Mouse (Mus musculus): ENCODE results near the gene Dnah8. TPM values are rescaled to one million over a fixed set of nuclear protein-coding genes. Genes with fewer than 3 reads are reported as not detected.

Gene Dnah8
- polyA plus RNA-seq, 1 experiment from 2014 or later = 9.2 TPM

DNA sequence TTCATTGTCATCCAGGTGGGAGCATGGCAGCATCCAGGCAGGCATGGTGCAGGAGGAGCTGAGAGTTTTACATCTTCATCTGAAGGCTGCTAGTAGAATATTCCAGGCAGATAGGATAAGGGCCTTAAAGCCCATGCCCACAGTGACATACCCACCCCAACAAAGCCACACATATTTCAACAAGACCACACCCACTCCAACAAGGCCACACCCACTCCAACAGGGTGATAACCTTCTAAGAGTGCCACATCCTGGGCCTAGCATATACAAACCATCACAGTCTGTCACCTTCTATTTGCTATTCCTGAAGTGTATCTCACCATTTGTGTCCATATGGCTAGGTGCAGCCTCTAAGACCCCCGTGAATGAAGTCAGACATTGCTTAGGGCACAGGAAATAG, 13.6 kb downstream of the Dnah8 start:
- H3K36me3 ChIP-seq (ENCODE audit: control insufficient read depth, insufficient read depth, low read length) = no peaks in the 10 kb centered on the region
- ATAC-seq (ENCODE audit: low read depth) = no peak
- no peak overlapping the region for H3K27ac ChIP-seq (ENCODE audit: low read length)
- H3K4me3 ChIP-seq (ENCODE audit: low read length) = no peak overlapping the region
- no peaks in the 10 kb centered on the region for H3K27me3 ChIP-seq (ENCODE audit: control insufficient read depth, insufficient read depth, low read depth, low read length)
- H3K4me2 ChIP-seq (ENCODE audit: low read depth, low read length) = no peak overlapping the region
- H3K9ac ChIP-seq (ENCODE audit: low read length) = no peak overlapping the region
- peaks cover 5% of the 10 kb centered on the region; the same call in 1 of the 2 replicates for H3K4me1 ChIP-seq (replicated peaks; ENCODE audit: control insufficient read depth, insufficient read depth, low read length)
- WGBS = 51% methylated on average over 1 of the region's 1 CpGs
- no peaks in the 10 kb centered on the region for H3K9me3 ChIP-seq (ENCODE audit: control insufficient read depth, low read length)

DNA sequence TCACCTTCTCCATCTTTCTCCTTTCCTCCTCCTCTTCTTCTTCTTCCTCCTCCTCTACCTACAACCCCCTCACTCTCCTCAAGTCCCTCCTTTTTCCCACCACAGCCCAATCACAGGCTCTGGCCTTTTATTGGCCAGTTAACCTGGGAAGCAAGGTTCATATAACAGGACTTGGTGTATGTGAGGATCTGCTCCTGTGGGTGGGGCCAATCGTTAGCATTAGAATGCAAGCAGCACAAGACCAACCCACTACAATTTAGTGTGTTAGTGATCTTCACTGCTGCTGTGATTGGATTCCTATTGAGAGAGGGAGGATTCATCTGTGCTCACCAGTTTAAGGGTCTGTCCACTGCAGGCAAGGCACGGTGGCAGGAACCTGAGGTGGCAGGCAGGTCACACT, 14.8 kb downstream of the Dnah8 start:
- no peaks in the 10 kb centered on the region for H3K27me3 ChIP-seq (ENCODE audit: control insufficient read depth, insufficient read depth, low read depth, low read length)
- H3K4me1 ChIP-seq (replicated peaks; ENCODE audit: control insufficient read depth, insufficient read depth, low read length) = peaks cover 5% of the 10 kb centered on the region; the same call in 1 of the 2 replicates
- H3K4me2 ChIP-seq (ENCODE audit: low read depth, low read length) = no peak overlapping the region
- H3K9me3 ChIP-seq (ENCODE audit: control insufficient read depth, low read length) = no peaks in the 10 kb centered on the region
- WGBS = 61% methylated on average over 2 of the region's 2 CpGs
- no peak overlapping the region for H3K9ac ChIP-seq (ENCODE audit: low read length)
- H3K36me3 ChIP-seq (ENCODE audit: control insufficient read depth, insufficient read depth, low read length) = no peaks in the 10 kb centered on the region
- ATAC-seq (ENCODE audit: low read depth) = no peak
- no peak overlapping the region for H3K4me3 ChIP-seq (ENCODE audit: low read length)
- H3K27ac ChIP-seq (ENCODE audit: low read length) = no peak overlapping the region

DNA sequence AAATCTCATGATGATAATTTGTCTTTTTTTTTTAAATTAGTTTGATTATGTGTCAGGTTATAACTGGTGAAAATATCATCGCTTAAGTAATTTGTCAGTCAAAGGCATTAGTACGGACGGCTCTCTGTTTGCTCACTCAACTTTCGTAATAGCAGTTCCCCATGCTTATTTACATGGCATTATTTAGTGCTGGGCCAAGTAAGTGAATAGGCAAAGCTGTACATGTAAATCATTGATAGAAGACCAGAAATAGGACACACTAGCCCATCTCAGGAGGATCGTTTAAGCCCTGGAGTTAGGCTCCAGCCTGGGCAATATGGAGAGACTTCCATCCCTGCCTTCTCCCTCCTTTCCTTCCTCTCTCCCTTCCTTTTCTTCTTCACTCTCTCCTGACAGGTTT, 16.7 kb downstream of the Dnah8 start:
- Histone ChIP-seq H3K36me3 (ENCODE audit: control insufficient read depth, insufficient read depth, low read length) (no peaks in the 10 kb centered on the region), H3K27me3 (ENCODE audit: control insufficient read depth, insufficient read depth, low read depth, low read length) (no peaks in the 10 kb centered on the region), H3K27ac (ENCODE audit: low read length) (no peak overlapping the region), H3K4me3 (ENCODE audit: low read length) (no peak overlapping the region), H3K9me3 (ENCODE audit: control insufficient read depth, low read length) (no peaks in the 10 kb centered on the region), H3K4me1 (replicated peaks; ENCODE audit: control insufficient read depth, insufficient read depth, low read length) (no peaks in the 10 kb centered on the region), H3K9ac (ENCODE audit: low read length) (no peak overlapping the region), H3K4me2 (ENCODE audit: low read depth, low read length) (no peak overlapping the region)
- WGBS = 79% methylated on average over 5 of the region's 5 CpGs
- no peak for ATAC-seq (ENCODE audit: low read depth)

DNA sequence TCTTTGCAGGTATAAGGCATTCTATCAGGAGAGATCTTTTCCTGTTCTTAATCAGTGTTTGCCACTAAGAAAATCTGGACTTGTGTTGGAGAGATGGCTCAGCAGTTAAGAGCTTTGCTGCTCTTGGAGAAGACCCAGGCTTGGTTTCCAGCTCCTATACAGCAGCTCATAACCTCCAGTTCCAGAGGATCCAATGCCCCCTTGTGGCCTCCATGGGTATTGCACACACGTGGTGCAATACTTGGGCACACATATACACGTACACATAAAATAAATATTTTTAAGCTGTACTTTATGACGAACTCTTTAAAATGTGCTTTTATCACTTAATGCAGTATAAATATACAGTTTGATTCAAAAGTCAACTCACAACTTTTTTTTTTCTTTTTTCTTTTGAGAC, 24.6 kb downstream of the Dnah8 start:
- no peaks in the 10 kb centered on the region for H3K4me1 ChIP-seq (replicated peaks; ENCODE audit: control insufficient read depth, insufficient read depth, low read length)
- 91% methylated on average over 3 of the region's 3 CpGs for WGBS
- H3K9ac ChIP-seq (ENCODE audit: low read length) = no peak overlapping the region
- H3K27me3 ChIP-seq (ENCODE audit: control insufficient read depth, insufficient read depth, low read depth, low read length) = no peaks in the 10 kb centered on the region
- H3K27ac ChIP-seq (ENCODE audit: low read length) = no peak overlapping the region
- H3K4me3 ChIP-seq (ENCODE audit: low read length) = no peak overlapping the region
- H3K9me3 ChIP-seq (ENCODE audit: control insufficient read depth, low read length) = peaks cover 3% of the 10 kb centered on the region; the same call in 1 of the 2 replicates
- H3K36me3 ChIP-seq (ENCODE audit: control insufficient read depth, insufficient read depth, low read length) = no peaks in the 10 kb centered on the region
- ATAC-seq (ENCODE audit: low read depth) = no peak
- H3K4me2 ChIP-seq (ENCODE audit: low read depth, low read length) = no peak overlapping the region

DNA sequence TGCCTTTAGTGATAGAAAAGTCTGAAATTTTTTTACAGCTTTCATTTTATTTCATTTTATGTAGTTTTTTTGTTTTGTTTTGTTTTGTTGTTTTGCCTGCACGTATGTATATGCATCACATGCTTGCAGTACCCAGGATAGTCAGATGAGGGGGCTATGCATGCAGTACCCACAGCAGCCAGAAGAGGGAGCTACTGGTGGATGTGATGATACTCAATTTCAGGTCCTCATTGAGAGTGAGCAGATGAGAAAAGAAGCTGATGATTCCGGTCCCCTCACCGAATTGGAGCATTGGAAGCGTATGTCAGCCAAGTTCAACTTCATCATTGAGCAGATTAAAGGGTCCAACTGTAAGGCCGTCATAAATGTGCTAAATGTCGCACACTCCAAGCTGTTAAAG, 28.9 kb downstream of the Dnah8 start:
- no peak overlapping the region for H3K9ac ChIP-seq (ENCODE audit: low read length)
- H3K27ac ChIP-seq (ENCODE audit: low read length) = no peak overlapping the region
- H3K4me2 ChIP-seq (ENCODE audit: low read depth, low read length) = no peak overlapping the region
- H3K9me3 ChIP-seq (ENCODE audit: control insufficient read depth, low read length) = peaks cover 3% of the 10 kb centered on the region; the same call in 1 of the 2 replicates
- H3K36me3 ChIP-seq (ENCODE audit: control insufficient read depth, insufficient read depth, low read length) = no peaks in the 10 kb centered on the region
- no peak overlapping the region for H3K4me3 ChIP-seq (ENCODE audit: low read length)
- WGBS = 94% methylated on average over 6 of the region's 6 CpGs
- H3K27me3 ChIP-seq (ENCODE audit: control insufficient read depth, insufficient read depth, low read depth, low read length) = no peaks in the 10 kb centered on the region
- no peak for ATAC-seq (ENCODE audit: low read depth)
- no peaks in the 10 kb centered on the region for H3K4me1 ChIP-seq (replicated peaks; ENCODE audit: control insufficient read depth, insufficient read depth, low read length)

DNA sequence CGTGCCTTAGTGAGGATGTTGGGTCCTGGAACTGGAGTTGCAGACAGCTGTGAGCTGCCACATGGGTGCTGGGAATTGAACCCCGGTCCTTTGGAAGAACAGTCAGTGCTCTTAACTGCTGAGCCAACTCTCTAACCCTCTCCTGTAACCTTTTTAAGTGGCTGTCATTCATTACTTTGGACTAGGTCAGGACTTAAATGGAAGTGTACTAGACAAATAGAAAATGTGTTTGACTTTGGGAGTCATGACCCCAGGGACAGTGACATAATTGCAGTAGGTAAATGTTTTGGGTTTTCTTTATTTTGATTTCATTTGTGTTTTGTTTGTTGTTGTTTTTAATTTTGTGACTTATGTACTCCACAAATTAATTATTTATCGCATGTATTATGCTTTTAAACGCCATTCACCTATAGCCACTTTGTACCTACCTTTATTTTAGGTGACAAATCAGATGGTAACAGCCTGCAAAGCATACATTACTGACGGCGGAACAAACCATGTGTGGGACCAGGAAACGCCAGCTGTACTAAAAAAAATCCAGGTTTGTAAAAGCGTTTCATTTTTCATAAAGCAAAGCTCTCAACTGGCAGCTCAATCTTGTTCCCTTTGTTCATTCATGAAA, 33.5 kb downstream of the Dnah8 start:
- H3K9ac ChIP-seq (ENCODE audit: low read length) = peak overlapping the region; percentile 46
- peak overlapping the region; percentile 28 for H3K4me3 ChIP-seq (ENCODE audit: low read length)
- peak overlapping the region; percentile 43 for H3K4me2 ChIP-seq (ENCODE audit: low read depth, low read length)
- WGBS = 36% methylated on average over 8 of the region's 8 CpGs
- no peaks in the 10 kb centered on the region for H3K4me1 ChIP-seq (replicated peaks; ENCODE audit: control insufficient read depth, insufficient read depth, low read length)
- no peaks in the 10 kb centered on the region for H3K27me3 ChIP-seq (ENCODE audit: control insufficient read depth, insufficient read depth, low read depth, low read length)
- no peaks in the 10 kb centered on the region for H3K36me3 ChIP-seq (ENCODE audit: control insufficient read depth, insufficient read depth, low read length)
- H3K9me3 ChIP-seq (ENCODE audit: control insufficient read depth, low read length) = no peaks in the 10 kb centered on the region
- H3K27ac ChIP-seq (ENCODE audit: low read length) = peak overlapping the region; percentile 63
- peak; percentile 32 for ATAC-seq (ENCODE audit: low read depth)

DNA sequence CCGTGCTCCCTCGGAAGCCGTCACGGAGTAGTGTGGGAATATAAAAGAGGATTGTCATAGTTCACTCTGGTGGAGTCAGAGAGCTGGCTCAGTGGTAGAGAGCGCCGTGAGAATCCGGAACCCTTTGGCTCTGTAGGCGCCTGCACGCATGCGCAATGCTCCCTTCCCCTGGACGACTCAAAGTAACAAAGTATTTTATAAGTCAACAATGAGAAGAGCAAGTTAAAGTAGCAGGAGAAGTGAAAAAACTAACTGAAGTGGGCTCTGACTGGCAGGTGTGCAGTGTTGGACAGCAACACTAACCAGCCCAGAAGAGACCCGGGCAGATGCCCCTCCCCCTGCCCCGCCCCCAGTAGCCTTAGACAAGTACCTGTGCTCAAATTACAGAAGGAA, 34.0 kb downstream of the Dnah8 start:
- Histone ChIP-seq H3K9ac (ENCODE audit: low read length) (peak overlapping the region; percentile 46), H3K9me3 (ENCODE audit: control insufficient read depth, low read length) (no peaks in the 10 kb centered on the region), H3K4me1 (replicated peaks; ENCODE audit: control insufficient read depth, insufficient read depth, low read length) (no peaks in the 10 kb centered on the region), H3K36me3 (ENCODE audit: control insufficient read depth, insufficient read depth, low read length) (no peaks in the 10 kb centered on the region), H3K4me3 (ENCODE audit: low read length) (peak overlapping the region; percentile 28), H3K27ac (ENCODE audit: low read length) (peak overlapping the region; percentile 63), H3K27me3 (ENCODE audit: control insufficient read depth, insufficient read depth, low read depth, low read length) (no peaks in the 10 kb centered on the region), H3K4me2 (ENCODE audit: low read depth, low read length) (peak overlapping the region; percentile 43)
- 10% methylated on average over 13 of the region's 13 CpGs for WGBS
- ATAC-seq (ENCODE audit: low read depth) = peak; percentile 97

DNA sequence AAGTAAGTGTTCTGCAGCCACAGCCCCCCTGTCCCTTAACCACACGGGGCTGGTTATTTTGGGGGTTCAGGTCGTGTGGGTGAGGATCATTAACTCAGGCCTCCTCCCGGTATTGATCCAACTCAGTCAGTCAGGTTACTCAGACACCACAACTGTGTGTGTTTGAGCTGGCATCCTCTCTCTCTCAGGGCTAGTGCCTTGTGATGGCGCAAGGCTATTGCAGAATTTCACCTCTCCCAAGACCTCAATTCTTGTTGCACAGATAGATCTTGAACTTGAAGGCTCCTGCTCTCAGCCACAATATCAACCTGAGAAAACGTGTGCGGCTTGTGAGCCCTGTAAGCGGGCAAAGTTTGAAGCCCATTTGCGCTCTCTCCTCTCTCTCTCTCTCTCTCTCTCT, 38.0 kb downstream of the Dnah8 start:
- 68% methylated on average over 8 of the region's 8 CpGs for WGBS
- Histone ChIP-seq H3K4me3 (ENCODE audit: low read length) (no peak overlapping the region), H3K36me3 (ENCODE audit: control insufficient read depth, insufficient read depth, low read length) (no peaks in the 10 kb centered on the region), H3K4me2 (ENCODE audit: low read depth, low read length) (no peak overlapping the region), H3K27me3 (ENCODE audit: control insufficient read depth, insufficient read depth, low read depth, low read length) (no peaks in the 10 kb centered on the region), H3K27ac (ENCODE audit: low read length) (no peak overlapping the region), H3K4me1 (replicated peaks; ENCODE audit: control insufficient read depth, insufficient read depth, low read length) (no peaks in the 10 kb centered on the region), H3K9me3 (ENCODE audit: control insufficient read depth, low read length) (peaks cover 4% of the 10 kb centered on the region; the same call in 1 of the 2 replicates), H3K9ac (ENCODE audit: low read length) (no peak overlapping the region)
- no peak for ATAC-seq (ENCODE audit: low read depth)

DNA sequence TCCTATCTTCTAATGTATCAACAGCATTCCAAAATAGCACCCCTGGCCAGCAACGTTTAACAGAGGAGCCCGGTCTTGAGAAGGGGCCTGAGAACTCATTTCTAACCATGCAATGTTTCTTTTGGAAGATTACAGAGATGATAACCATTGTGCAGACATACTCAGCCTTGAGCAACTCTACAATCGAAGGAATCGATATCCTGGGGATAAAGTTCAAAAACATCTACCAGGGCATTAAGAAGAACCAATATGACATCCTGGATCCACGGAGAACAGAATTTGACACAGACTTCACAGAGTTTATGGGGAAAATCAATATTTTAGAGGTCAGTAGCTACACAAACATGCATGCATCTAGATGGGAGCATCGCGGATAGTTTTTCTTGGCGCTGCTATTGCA, 39.0 kb downstream of the Dnah8 start:
- Histone ChIP-seq H3K4me3 (ENCODE audit: low read length) (no peak overlapping the region), H3K9me3 (ENCODE audit: control insufficient read depth, low read length) (peaks cover 4% of the 10 kb centered on the region; the same call in 1 of the 2 replicates), H3K4me1 (replicated peaks; ENCODE audit: control insufficient read depth, insufficient read depth, low read length) (no peaks in the 10 kb centered on the region), H3K9ac (ENCODE audit: low read length) (no peak overlapping the region), H3K36me3 (ENCODE audit: control insufficient read depth, insufficient read depth, low read length) (no peaks in the 10 kb centered on the region), H3K4me2 (ENCODE audit: low read depth, low read length) (no peak overlapping the region), H3K27ac (ENCODE audit: low read length) (no peak overlapping the region), H3K27me3 (ENCODE audit: control insufficient read depth, insufficient read depth, low read depth, low read length) (no peaks in the 10 kb centered on the region)
- 87% methylated on average over 8 of the region's 8 CpGs for WGBS
- ATAC-seq (ENCODE audit: low read depth) = no peak

DNA sequence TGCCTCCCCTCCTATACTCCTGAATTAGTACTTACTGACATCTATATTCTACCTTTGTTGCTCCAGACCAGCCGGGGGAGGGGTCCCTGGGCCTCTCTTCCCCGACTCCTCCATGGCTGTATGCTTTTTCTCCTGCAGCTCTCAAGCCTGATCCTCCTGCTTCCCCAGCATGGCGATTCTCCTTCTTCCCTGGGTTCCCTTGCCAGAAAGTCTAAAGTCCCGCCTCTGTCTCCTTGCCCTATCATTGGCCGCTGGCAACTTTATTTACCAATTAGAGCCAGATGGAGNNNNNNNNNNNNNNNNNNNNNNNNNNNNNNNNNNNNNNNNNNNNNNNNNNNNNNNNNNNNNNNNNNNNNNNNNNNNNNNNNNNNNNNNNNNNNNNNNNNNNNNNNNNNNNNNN, 40.7 kb downstream of the Dnah8 start:
- H3K4me1 ChIP-seq (replicated peaks; ENCODE audit: control insufficient read depth, insufficient read depth, low read length) = no peaks in the 10 kb centered on the region
- H3K4me2 ChIP-seq (ENCODE audit: low read depth, low read length) = no peak overlapping the region
- no peak overlapping the region for H3K9ac ChIP-seq (ENCODE audit: low read length)
- peaks cover 4% of the 10 kb centered on the region; the same call in 1 of the 2 replicates for H3K9me3 ChIP-seq (ENCODE audit: control insufficient read depth, low read length)
- ATAC-seq (ENCODE audit: low read depth) = no peak
- no peak overlapping the region for H3K4me3 ChIP-seq (ENCODE audit: low read length)
- no peaks in the 10 kb centered on the region for H3K27me3 ChIP-seq (ENCODE audit: control insufficient read depth, insufficient read depth, low read depth, low read length)
- no peak overlapping the region for H3K27ac ChIP-seq (ENCODE audit: low read length)
- no peaks in the 10 kb centered on the region for H3K36me3 ChIP-seq (ENCODE audit: control insufficient read depth, insufficient read depth, low read length)
- WGBS = 74% methylated on average over 5 of the region's 5 CpGs

Data from lung, embryonic 16.5 days (tissue).